Mouse (Mus musculus): ENCODE results near the gene Nupr1l.

The Nupr1l gene

DNA sequence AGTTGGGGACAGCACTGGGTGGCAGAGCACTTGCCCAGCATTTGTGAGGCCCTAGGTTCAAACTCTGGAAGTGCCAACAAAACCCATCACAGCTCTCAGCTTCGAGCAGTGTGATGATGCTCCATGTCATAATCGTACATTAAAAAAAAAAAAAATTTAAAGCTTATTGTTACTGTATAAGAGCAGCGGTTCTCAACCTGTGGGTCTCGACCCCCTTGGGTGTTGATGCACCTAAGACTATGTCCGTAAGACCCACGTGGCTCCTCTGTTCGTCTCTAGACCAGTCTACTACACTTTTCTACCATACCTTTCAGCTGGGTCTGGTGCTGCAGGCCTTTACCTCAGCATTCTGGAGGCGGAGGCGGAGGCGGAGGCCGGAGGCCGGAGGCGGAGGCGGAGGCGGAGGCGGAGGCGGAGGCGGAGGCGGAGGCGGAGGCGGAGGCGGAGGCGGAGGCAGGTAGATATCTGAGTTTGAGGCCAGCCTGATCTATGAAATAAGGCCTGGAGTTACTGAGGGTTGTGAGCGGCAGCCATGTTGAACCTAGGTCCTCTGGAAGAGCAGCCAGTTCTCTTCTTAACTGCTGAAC is 9.8 kb downstream of the Nupr1l start:
- no peak for DNase-seq (ENCODE audit: low spot score)

DNA sequence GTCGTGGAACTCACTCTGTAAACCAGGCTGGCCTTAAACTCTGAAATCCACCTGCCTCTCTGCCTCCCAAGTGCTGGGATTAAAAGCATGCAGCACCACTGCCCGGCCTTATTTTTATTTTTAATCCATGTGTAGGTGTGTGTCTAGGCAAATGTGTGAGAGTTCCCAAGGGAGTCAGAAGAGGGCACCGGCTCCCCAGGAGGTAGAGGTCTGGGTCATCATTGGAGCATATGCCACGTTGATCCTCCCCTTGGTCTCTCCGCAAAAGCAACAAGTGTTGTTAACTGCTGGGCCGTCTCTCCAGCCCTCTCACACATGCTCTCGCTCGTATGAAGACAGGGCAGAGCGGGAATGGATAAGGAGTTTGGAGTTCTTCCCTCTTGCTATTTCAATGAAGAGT is 10.4 kb downstream of the Nupr1l start:
- no peak for DNase-seq (ENCODE audit: low spot score)

DNA sequence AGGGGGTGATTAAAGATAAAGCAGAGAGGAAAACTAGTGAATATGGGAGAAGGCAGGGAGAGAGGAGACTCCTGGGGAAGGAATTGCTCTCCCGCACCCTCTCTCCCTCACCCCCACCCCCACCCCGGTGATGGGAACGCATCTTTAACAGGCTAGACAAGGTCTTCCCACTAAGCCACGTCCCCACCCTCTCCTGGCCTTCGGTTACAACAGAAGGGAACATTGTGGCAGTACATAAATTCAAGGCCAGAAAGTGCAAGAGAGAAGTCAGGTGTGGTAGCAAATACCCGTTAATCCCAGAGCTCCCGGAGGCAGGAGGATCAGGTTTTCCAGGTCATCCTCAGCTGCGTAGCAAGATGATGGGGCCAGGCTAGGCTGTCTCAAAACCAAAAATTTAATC is 11.0 kb downstream of the Nupr1l start:
- DNase-seq (ENCODE audit: low spot score) = no peak

DNA sequence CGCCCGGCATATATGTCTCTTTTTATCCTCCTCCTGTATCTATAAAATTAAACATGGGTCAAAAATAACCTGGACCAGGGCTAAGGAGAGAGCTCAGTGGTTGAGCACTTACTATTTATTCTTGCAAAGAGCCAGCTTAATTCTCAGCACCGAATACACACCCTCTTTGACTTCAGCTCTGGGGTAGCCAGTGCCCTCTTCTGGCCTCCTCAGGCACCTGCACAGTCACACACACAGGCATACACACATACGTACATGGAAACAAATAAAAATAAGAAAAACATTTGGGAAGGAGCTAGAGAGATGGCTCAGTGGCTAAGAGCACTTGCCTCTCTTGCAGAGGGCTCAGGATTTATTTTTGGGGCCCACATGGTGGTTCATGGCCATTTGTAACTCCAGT is 13.6 kb downstream of the Nupr1l start:
- no peak for DNase-seq (ENCODE audit: low spot score)

DNA sequence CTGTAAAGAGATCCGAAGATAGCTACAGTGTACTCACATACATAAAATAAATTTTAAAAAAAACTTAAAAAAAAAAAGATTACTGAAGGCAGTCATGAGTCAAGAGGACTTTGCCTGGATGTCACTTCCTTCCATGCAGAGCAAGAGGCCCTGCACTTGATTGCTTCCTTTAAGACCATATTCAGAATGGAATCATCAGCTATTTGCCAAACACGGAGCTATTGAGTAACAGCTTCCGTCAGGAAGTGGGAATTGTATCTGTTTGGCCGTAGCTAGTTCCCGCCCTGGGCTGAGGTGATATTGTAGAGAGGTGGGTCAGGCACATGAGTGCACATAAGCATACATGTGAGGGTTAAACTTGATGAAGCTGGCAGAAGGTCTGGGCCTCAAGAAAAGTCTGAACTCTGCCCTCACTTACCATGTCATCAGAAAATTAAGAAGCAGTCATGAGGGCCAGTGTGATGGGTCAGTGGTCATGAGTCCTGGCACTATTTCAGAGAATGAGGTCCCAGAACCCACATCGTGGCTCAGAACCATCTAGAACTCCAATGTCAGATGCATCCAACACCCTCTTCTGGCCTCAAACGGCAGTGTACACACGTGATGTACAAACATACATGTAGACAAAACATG is 16.6 kb downstream of the Nupr1l start:
- DNase-seq (ENCODE audit: low spot score) = no peak

DNA sequence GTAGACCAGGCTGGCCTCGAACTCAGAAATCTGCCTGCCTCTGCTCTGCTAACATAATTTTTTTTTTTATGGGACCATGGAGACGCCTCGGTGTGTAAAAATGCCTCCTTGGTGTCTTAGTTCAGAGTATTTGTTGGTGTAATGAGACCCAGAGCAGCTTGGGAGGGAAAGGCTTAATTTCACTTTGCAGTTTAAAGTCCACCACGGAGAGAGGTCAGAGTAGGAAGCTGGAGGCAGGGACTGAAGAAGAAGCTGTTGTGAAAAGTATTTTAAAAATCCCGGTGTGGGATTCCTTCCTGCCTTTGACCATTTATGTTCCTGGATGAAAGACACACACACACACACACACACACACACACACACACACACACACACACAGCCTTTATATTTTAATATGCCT is 17.6 kb downstream of the Nupr1l start:
- DNase-seq (ENCODE audit: low spot score) = no peak

DNA sequence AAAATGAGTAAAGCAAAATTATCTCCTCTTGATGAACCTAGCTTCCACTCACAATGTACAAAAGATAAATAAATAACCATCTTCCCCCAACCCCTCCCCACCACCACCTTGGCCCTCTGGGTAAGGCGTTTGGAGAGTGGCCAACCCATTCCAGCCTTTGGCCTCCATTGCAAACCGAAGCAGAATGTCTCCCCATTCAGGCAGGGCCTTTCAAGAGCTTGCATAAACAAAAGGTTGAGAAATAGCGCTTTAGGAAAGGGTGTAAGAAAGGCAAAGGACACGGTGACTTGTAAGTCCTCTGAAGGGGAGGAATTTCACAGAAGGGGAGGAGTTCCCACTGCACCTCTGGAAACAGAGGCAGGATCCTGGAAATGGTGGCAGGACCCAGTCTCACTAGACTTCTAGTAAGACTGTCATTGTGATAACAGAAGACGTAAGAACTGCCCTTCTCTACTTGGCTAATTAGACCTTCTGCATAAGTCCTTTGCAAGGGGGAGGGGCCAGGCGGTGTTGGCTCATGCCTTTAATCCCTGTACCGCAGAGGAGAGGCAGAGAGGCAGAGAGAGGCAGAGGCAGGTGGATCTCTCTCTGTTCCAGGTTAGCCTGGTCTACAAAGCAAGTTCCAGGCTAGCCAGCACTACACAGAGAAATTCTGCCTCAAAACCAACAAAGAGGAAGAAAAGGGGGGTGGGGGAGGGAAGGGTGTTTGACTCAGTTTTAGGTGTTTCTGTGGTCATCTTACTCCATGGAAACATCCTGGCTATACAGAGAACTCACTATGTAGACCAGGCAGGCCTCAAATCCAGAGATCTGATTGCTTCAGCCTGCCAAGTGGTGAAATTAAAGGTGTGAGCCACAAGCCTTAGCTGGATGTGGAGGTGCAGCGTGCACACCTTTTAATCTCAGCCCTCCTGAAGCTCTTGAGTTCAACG is 21.9 kb downstream of the Nupr1l start:
- no peak for DNase-seq (ENCODE audit: low spot score)

DNA sequence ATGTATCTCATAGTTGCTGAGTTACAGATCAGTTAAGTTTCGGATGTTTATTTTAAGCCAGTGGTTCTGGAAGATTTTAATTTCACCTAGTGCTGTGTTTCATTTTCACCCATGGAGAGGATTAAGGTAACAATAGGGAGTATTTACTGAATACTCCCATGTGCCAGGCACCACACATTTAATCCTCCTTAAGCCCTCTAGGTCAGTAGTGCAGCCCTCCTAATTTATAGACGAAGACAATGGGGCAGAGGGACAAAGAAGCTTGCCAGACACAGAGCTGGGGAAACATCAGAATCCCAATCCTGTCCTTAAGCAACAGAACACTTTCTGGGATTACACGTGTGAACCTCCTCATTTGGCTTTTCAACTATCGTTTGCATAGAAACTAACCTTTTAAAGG is 28.6 kb downstream of the Nupr1l start:
- no peak for DNase-seq (ENCODE audit: low spot score)

DNA sequence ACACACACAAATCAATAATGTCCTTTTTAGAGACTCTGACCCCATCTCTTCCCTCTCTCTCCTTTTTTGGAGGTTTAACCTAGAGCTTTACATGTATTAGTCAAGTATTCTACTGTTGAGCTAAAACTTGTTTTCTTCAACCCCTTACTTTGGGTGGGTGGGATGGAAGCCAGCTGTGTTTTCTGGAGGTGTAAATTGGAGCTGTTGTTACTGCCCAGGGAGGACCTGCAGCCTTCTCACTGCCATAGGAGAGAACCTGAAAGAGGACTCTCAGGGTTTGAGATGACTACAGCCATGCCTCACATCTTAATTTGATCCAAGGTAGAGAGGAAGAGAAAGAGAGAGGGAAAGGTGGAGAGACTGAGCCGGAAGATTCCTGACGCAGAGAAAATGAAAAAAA is 31.9 kb downstream of the Nupr1l start:
- no peak for DNase-seq (ENCODE audit: low spot score)

DNA sequence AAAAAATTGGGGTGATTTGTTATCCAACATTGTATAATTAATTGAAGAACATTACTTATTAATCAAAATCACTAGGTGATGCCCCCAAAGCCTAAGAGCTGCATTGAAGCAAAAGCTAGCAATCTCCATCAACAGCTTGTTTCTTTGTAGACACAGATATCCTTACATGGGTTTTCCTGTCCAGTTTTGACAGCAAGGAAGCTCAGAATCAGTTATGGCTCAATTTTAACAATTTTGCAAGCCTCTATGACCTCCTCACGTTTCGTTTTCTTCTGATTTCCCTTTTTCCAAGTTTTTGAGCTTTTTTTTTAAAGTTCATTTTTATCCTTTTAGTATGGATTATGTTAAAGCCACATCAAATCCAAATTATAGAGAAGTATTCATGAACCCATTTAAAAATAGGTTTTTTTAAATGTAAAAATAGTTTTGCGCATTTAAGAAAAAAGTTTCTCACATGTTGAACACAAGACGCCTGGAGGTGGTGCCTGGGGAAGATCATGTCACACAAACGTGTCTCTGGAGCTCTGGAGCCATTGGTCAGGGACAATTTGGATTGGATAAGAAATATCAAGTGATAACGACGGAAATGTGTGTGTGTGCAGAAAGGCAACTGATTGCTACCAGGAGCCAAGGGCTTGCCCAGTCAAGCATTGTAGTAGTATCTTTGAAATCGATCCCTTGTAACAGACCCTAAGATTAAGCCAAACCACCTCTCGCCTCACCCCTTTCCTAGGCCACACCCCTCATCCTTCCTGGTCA is 32.6 kb downstream of the Nupr1l start:
- no peak for DNase-seq (ENCODE audit: low spot score)

DNA sequence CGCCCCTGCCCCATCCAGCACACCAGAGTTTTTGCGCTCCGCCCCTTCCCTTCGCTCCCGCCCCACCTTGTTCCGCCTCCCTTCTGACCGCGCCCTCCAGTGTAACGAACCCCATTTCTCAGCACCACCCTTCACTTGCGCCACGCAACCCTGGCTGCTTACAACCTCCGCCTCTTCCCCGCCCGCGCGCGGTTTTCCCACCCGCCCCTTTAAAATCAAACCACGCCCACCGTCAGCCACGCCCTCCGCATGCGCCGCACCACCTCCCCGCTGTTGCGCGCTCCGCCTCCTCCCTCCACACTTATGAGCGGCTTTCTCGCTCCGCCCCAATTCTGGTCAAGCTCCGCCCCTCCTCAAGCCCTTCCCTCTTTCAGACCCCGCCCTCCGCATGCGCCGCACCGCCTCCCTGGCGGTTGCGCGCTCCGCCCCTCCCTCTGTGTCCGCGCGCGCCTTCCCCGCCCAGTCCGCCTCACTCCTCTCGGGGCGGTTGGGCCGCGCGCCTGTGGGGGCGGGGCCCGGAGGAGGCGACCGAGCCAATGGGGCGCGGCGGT is 33.2 kb downstream of the Nupr1l start, which contains the start of gene Vkorc1l1:
Vkorc1l1 (plus strand) TSS at position 476 of the 551 bp plus-strand sequence.
- peak; percentile 98 for DNase-seq (ENCODE audit: low spot score)

DNA sequence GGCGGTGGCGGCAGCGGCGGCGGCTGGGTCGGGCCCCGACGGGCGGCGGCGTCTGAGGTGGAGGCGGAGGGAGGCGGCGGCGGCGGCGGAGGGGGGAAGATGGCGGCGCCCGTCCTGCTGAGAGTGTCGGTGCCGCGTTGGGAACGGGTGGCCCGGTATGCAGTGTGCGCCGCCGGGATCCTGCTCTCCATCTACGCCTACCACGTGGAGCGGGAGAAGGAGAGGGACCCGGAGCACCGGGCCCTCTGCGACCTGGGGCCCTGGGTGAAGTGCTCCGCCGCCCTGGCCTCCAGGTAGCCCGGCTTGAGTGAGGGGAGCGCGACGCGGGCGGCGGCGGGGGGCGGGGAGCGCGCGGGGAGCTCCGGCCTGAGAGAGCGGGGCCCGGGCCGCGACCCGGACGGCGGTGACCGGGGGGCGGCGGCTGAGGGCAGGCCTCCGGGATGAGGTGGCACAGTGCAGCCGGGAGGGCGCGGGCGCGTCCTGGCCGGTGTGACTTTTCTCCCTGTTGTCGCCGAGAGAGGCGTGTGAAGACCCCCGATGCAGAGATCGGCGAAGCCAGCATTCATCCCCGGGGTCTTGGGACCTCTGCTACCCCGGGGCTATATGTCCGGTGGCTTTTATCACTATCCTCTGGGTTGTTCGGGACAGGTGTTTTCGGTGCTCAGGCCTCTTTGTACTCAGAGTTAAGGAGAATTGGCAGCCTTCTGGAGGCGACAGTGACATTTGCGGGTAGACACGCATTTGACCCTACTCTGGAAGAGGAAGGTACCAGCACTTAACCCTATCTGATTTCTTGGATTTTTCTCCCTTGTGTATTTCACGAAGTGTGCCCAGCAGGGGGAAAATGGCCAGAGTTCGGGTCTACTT is 34.0 kb downstream of the Nupr1l start:
- peak; percentile 30 for DNase-seq (ENCODE audit: low spot score)

DNA sequence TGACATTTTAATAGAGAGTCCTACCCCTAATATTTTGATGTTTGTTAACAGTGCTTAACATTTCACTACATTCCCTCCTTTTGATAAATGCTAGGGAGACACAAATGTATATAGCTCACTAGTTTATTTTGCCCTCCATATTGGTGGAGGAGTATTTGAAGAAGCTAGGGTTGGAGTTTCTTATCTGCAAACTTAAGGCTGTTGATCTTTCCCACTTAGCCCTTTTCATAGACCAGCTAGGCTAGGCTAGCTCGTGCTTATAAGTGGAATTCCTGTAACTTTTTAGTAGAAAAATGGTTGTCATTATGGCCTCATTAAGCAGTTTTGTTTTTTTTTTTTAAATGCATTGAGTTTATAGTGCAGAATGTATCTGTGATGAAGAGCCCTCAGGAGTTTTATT is 35.1 kb downstream of the Nupr1l start:
- no peak for DNase-seq (ENCODE audit: low spot score)

DNA sequence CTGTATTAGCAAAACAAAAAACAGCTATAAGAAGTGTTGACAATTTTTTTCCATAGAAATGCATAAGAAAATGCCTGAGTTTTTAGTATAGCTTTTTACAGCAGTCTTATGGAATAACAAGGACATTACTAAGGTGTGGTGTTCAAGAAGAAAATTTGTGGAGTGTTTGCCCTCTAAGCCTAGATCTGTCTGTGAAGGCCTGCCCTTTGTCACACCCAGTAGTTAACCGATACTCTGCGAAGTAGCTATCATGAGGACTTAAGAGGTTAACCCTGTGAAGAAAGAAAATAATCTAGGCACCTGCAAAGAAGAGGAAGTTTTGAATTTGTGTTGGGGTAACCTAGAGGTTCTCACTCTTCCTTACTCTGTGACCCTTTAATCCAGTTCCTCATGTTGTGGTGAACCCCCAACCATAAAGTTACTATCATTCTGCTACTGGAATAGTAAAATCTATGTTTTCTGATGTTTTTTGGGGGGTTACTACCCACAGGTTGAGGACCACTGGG is 39.2 kb downstream of the Nupr1l start:
- no peak for DNase-seq (ENCODE audit: low spot score)

DNA sequence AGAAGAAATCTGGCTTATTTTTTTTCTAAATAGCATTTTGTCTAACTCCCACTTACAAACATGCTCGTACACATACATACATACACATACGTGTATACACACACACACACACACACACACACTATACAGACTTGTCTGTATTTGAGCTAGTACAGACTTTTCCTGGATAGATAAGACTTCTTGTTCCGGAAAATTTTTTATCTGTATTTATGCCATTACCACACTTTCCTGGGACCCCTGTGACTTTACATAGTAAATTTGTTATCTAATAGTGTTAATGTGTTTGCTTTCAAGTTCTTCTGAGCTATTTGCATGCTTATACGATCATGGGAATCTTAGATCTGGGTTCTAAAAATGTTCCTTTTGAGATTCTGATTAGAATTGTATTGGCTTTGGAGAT is 43.8 kb downstream of the Nupr1l start:
- DNase-seq (ENCODE audit: low spot score) = no peak

DNA sequence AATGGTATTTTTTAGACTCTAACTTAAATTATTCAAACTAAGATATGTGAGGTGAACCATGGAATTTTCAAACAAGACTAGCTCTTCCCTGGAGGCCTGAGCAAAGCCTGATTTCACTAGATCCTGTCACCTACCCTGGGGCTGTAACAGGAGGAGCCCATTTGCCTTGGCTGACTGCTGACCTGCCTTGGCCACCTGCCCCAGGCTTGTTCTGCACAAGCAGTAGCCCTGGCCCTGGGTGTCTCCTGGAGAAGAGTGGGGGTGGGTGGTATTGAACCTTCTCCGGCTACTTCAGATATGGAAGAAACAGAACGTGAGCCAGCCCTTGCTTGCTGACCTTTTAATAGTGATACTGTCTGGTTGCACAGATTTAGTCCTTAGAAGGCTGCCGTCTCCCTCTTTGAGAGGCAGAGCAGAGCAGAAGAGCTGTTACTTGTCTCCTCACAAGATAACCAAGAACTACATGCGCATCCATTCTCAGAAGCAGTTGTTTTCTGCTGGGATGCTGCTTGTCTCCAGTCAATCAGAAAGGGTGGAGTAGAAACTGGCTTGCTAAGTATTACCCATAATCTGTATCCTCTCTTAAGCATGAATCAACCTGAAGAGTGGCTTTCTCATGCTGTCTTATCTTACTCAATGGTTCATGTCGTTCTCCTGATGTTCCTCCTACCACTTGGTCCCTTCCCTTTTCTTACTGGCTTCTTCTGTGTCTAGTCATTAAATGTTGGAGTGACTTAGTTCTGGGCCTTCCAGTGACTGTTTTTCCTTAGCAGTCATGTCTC is 46.3 kb downstream of the Nupr1l start:
- DNase-seq (ENCODE audit: low spot score) = no peak

DNA sequence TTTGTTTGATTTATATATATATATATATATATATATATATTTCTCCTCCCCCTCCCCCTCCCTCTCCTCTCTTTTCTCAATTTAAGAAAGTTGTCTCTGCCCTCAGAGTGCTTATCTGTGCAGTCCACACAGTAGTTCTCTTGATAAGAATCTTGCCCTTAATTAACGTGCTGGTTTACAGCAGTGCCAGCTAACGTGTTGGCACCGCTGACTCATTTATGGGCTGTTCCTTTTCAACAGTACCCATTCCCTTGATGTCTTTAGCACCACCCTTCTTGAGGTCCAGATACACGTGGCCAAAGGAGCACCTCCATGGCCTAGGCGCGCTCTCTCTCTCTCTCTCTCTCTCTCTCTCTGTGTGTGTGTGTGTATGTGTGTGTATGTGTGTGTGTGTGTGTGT is 47.5 kb downstream of the Nupr1l start:
- DNase-seq (ENCODE audit: low spot score) = no peak

DNA sequence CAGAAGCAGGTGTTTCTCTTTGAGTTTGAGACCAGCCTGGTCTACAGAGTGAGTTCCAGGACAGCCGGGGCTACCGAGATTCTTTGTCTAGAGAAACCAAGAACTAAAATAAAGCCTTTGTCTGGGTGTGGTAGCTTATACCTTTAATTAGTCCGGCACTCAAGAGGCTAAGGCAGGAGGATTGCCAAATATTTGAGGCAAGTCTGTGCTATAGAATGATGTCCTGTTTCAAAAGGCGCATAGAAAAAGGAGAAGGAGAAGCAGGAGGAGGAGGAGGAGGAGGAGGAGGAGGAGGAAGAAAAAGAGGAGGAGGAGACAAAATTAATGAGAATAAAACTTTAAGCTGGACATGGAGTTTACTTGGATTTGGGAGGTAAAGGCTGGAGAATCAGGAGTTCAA is 54.9 kb downstream of the Nupr1l start:
- DNase-seq (ENCODE audit: low spot score) = no peak
